Mouse (Mus musculus): ENCODE data around the gene Zfp653.

Gene Zfp653

DNA sequence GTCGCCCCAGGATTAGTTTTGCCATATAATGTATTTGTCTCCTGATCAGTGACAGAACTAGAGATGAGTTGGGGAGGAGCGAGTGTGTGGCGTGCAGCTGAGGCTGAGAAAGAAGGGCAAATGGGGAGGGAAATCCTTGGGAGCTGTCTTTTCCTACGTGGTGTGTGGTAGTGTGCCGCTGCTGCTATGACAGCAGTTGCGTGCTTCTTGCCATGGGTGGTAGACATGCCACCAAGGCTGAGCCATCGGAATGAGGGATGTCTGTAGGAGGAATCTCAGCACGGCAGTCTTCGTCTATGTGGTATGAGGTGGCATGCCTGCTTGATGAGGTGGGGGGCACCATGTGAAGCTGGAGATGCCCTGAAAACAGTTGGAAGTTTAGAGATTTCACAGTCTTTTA lies 40.8 kb downstream of the Zfp653 start:
- DNase-seq (ENCODE audit: low read depth, low spot score): no peak

GRCm38 (mm10) chr9:22028467-22028866 lies 42.7 kb downstream of the Zfp653 start:
- DNase-seq (ENCODE audit: low read depth, low spot score): no peak

GRCm38 (mm10) chr9:22024592-22024991 lies 46.6 kb downstream of the Zfp653 start:
- no peak for DNase-seq (ENCODE audit: low read depth, low spot score)

DNA sequence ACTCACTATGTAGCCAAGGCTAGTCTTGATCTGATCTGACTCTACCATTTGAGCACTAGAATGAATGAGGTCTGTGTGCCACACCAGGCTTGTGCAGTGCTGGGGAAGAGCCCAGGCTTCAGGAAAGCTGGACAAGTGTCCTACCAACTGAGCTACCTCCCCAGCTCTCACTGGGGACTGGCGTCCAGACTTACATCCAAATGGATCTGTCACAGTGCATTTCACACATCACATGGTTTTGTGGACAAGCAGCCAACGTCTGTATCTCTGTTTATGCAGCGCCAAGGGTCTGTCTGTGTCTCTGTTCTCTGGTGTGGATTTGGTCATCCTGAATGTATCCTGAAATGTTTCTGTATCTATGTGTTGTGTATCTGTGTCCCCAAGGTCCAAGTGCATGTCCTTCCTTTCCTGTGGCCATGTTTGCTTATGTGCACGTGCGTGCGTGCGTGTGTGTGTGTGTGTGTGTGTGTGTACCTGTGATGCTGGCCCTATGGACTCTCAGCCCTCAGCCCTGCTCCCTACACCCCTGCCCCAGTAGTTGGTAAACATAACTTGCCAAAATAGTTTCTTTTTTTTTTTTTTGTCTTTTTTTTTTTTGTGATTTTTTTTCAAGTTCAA lies 53.9 kb downstream of the Zfp653 start:
- no peak for DNase-seq (ENCODE audit: low read depth, low spot score)

- no peak for DNase-seq (ENCODE audit: low read depth, low spot score)
Measured at GRCm38 (mm10) chr9:22016245-22016644, 54.9 kb downstream of the Zfp653 start.

GRCm38 (mm10) chr9:22012731-22013130 lies 58.4 kb downstream of the Zfp653 start:
- no peak for DNase-seq (ENCODE audit: low read depth, low spot score)

GRCm38 (mm10) chr9:22011055-22011454 lies 60.1 kb downstream of the Zfp653 start:
- no peak for DNase-seq (ENCODE audit: low read depth, low spot score)

Measured in c-Kit-negative CD71-positive TER-119-positive erythroid progenitor cells, embryonic 14.5 days (primary cell).